Mouse (Mus musculus) liver, adult 2 months (tissue): Measurements from ENCODE around the gene Lactbl1.

ENCODE experiments used
- CTCF ChIP-seq: fragments of 200-500 bp; IDR thresholded peaks from 2 replicates; pipeline ENCODE4 v1.5.1; 2011; ENCODE audit warnings: low read depth, low read length, control low read depth
- POLR2A ChIP-seq: fragments of 200-500 bp; IDR thresholded peaks from 2 replicates; pipeline ENCODE4 v1.6.1; 2011; ENCODE audit warnings: low read length, control low read depth; ENCODE audit not compliant: insufficient read depth; ENCODE audit errors: extremely low read depth

DNA sequence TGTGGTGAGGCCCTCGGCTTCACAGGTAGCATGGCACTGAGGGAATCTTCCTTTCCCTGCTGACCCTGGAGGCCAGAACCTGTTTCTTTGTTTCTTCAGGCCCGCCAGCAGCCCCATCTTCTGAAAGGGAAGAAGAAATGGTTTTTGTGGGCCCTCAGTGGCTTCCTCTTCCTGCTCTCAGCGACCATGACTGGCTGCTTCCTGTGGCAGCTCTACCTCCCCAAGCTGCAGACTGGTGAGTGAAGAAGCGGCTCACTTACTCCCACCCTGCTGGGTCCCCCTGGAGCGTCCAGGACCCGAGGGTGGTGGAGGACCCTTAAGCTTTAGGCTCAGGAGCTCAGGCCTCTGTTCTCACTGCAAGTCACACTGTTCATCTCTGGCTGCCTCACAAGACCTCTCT lies 4.2 kb downstream of the Lactbl1 start:
- TF ChIP-seq POLR2A: no peak
- no peak for TF ChIP-seq CTCF
